Mouse (Mus musculus): ENCODE measurements around the gene Trim11.

Gene Trim11

DNA sequence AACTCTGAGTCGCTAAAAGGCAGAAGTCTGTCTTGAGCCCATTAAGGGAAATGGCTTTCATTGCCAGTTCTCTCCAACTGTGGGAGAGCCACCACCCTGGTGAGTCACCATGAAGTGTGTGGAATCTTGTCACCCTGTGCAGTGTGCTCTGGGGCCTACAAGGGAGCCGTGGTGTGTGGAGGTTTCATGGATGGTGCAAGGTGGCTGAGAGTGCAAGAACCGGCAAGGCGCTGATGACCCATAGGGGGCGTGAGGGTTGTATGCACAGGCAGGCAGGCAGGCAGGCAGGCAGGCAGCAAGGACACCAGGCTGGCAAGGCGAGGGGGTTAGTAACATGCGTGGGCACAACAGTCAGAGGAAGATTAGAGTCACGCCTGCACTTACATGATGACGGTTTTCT lies 37.2 kb downstream of the Trim11 start:
- peak in 1 of 2 experiments; percentile 14 for DNase-seq (ENCODE audit: low spot score in 2 of 2)

DNA sequence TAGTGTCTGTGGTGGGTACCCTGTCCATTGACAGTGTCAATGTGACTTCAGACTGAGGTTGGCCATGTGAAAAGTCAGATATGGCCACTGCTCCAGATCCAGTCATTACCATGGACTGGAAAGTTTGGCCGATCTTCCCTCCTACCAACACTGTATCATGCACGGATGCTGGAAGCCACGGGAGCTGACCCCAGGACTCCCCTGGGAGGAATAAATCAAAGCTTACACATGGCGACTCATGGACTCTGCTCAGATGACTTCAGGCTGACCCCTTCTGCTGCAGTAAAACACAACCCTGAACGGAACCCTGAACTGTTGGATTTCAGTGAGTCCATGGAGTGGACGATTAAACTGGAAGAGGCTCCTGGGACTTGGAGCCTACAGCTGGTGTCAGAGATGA lies 48.5 kb downstream of the Trim11 start:
- DNase-seq (ENCODE audit: low spot score in 2 of 2), result no peak

DNA sequence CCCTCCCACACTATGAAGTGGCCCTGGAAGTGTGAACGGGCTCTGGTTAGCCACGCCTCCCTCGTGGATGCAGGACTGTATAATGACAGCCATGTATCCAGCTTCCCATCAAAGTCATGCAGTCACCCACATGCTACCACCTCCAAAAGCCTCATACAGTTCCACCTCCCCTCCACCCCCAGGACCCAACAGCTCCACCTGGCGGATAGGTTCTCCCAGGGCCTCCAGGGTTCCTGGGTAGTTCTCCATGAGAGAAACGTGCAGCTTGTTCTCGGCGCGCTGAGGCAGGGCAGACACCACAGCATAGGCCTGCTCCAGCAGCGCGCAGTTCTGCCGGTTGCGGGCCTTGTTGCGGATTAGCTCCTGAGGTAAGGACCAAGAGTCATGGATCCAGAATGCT lies 51.1 kb downstream of the Trim11 start:
- DNase-seq (ENCODE audit: low spot score in 2 of 2), result no peak

All from urinary bladder, postnatal 36 days (tissue).